Mouse (Mus musculus) embryonic facial prominence, embryonic 11.5 days (tissue): ENCODE measurements around the gene Rtf1. TPM values are rescaled to one million over a fixed set of nuclear protein-coding genes. Genes with fewer than 3 reads are reported as not detected.
A peak's percentile ranks its signal among the peaks of the same experiment; 100 is the strongest.
"Not testable (repeated sequence)": the region's sequence is repeated elsewhere in the genome, so short reads cannot be mapped to it uniquely, and the experiment has no call there.

ENCODE experiments used
- ATAC-seq: fragments of 200-750 bp; cut with Nextera tagmentation; replicated peaks from 2 replicates; pipeline ENCODE4 v1.8.0; 2017; ENCODE audit warnings: low read depth; ENCODE audit not compliant: insufficient number of reproducible peaks, low FRiP score, low TSS enrichment
- DNase-seq: peaks from one replicate; pipeline ENCODE4 v3.0.0-alpha.2; 2015; ENCODE audit warnings: low spot score
- H3K27ac ChIP-seq: fragments of 300-500 bp; sonication (generic); replicated peaks from 2 replicates; pipeline ENCODE4 v1.5.1; 2014; ENCODE audit warnings: mild to moderate bottlenecking, low read depth, low read length, control low read depth
- H3K27me3 ChIP-seq: fragments of 300-500 bp; sonication (generic); 2 replicates; pipeline ENCODE4 v1.6.1; 2014; ENCODE audit warnings: mild to moderate bottlenecking, low read length, moderate library complexity, mixed read lengths; ENCODE audit not compliant: control insufficient read depth, insufficient read depth
- H3K36me3 ChIP-seq: fragments of 300-500 bp; sonication (generic); replicated peaks from 2 replicates; pipeline ENCODE4 v1.6.1; 2014; ENCODE audit warnings: low read depth, mild to moderate bottlenecking, low read length, moderate library complexity, mixed read lengths; ENCODE audit not compliant: control insufficient read depth, insufficient read depth
- H3K4me1 ChIP-seq: fragments of 300-500 bp; sonication (generic); 2 replicates; pipeline ENCODE4 v1.6.1; 2014; ENCODE audit warnings: low read length, mixed read lengths; ENCODE audit not compliant: control insufficient read depth, insufficient read depth
- H3K4me2 ChIP-seq: fragments of 300-500 bp; sonication (generic); 2 replicates; pipeline ENCODE4 v1.6.1; 2014; ENCODE audit warnings: low read depth, mild to moderate bottlenecking, control low read depth, low read length, moderate library complexity
- H3K4me3 ChIP-seq: fragments of 300-500 bp; sonication (generic); 2 replicates; pipeline ENCODE4 v1.5.1; 2014; ENCODE audit warnings: low read depth, low read length, control low read depth
- H3K9ac ChIP-seq: fragments of 300-500 bp; sonication (generic); replicated peaks from 2 replicates; pipeline ENCODE4 v1.6.1; 2014; ENCODE audit warnings: mild to moderate bottlenecking, control low read depth, low read length
- H3K9me3 ChIP-seq: fragments of 300-500 bp; sonication (generic); replicated peaks from 2 replicates; pipeline ENCODE4 v1.6.1; 2016; ENCODE audit warnings: mild to moderate bottlenecking, low read length, inconsistent platforms, mixed read lengths; ENCODE audit not compliant: control insufficient read depth
- WGBS: fragments of 180-500 bp; shearing (Covaris S2); extraction: QIAGEN DNeasy Blood & Tissue Kit; methylation state at CpG from one replicate; pipeline ENCODE4 v1.1.7; 2014; 5-methylcytosine and 5-hydroxymethylcytosine counted together
- polyA plus RNA-seq: library from polyadenylated mRNA; unstranded; fragments of >200 nt; fragmentation: Nextera tagmentation; extraction: Ambion mirVana; gene quantifications from 2 replicates; pipeline ENCODE4 v1.2.1, GENCODE M21; 2014

The Rtf1 gene
- polyA plus RNA-seq, result 33.0 and 38.4 TPM in 2 replicates

DNA sequence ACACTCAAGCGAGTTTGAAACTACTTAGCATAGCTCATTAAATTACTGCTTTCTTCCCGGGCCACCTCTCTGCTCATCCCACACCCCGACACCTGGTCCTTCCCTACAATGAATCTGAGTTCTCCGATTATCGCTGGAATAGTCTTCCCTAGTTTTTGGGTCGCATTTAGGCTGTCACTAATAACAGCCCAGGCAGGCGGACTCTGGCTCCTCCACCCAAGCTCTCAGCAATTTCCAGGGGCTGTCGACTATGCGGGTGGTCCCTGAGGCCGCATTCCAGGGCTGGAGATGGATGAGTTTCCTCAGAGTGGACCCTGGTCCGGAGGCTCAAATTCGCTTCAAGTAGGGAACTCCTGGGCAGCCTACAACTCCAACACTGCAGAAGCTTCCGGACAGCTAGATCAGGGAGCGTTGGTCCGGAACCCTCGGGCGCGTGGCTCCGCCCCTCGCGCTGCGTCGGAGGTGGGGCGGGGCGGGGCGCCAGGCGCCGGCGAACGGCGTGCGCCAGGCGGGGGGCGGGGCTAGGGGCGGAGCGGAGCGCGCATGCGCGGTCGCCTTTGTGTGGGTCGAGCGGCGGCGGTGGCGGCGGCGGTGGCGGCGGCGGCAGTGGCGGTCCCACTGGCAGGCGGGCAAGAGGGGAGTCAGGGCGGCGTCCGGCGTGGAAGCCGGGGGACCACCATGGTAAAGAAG, at the start of gene Rtf1:
Rtf1 (plus strand) TSS at position 544 of the 690 bp plus-strand sequence.
- Histone ChIP-seq H3K9ac (peak within 1 kb of the TSS; percentile 97), H3K27me3 (no peaks in the 10 kb centered on the region), H3K4me2 (peak within 1 kb of the TSS; percentile 70), H3K27ac (peak within 1 kb of the TSS; percentile 43), H3K4me3 (peak within 1 kb of the TSS; percentile 99), H3K36me3 (no peaks in the 10 kb centered on the region), H3K4me1 (no peaks in the 10 kb centered on the region), H3K9me3 (no peaks in the 10 kb centered on the region)
- ATAC-seq (peak; percentile 92), DNase-seq (peak; percentile 94)
- under 1% methylated on average over 39 of the region's 58 CpGs for WGBS

DNA sequence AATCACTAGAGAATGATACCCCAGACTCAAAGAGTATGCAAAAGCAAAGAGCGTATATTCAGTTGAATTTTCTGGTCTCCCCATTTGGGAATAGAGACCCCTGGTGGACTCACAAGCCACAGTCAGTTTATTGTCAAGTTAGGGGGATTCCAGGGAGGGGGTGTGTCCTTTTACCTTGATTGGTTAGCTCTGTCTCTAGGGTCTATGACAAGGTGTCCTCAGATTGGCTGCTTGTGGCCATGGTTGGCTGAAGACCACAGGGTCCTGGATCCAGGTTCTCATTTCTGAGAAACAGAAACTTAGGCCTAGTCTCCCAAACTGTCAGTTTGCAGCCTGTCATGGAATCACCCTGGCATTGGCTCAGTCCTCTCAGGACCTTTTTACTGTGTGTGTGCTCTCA, 38.1 kb upstream of the Rtf1 start:
- DNase-seq, result peak; percentile 6
- Histone ChIP-seq H3K9me3 (no peaks in the 10 kb centered on the region), H3K27ac (no peak overlapping the region), H3K4me3 (no peak overlapping the region), H3K36me3 (peaks cover 15% of the 10 kb centered on the region), H3K4me2 (no peak overlapping the region), H3K4me1 (no peaks in the 10 kb centered on the region), H3K27me3 (no peaks in the 10 kb centered on the region), H3K9ac (no peak overlapping the region)
- no peak for ATAC-seq
- 87% methylated on average over 1 of the region's 1 CpGs for WGBS

DNA sequence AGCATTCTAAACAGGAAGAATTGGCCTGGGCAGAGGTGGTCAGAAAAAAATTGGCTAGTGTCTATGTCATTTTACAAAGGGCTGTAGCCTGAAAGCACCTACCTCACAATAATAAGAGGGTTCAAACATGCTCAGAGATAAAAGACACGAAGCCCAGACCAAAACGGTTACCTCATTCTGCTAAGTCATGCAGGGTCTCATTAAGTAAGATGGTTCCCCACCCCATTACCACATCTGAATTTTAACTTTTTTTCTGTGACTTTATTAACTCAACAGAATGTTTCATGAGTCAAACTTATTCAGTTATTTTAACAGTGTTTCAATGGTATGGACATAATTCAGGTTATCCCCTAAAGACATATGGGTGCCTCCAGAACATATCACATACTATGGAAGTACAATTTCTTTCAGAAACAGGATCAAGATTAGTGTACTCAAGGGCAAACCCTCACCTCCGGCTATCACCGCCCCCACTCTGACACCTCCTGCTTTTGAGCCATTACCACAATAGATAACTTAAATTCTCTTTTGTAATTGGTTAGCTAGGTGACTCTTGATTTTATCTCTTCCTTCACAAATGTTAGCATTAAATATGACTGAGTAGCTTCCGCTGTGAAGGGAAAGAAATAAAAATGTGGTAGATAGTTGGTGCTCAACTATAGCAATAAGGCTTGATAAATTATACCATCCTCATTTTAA, 33.5 kb upstream of the Rtf1 start:
- H3K4me3 ChIP-seq, result no peak overlapping the region
- H3K27me3 ChIP-seq, result no peaks in the 10 kb centered on the region
- DNase-seq (no peak), ATAC-seq (no peak)
- H3K4me2 ChIP-seq, result no peak overlapping the region
- H3K36me3 ChIP-seq, result peaks cover 20% of the 10 kb centered on the region
- no peak overlapping the region for H3K9ac ChIP-seq
- no peaks in the 10 kb centered on the region for H3K9me3 ChIP-seq
- H3K27ac ChIP-seq, result no peak overlapping the region
- H3K4me1 ChIP-seq, result no peaks in the 10 kb centered on the region
- 96% methylated on average over 5 of the region's 5 CpGs for WGBS

DNA sequence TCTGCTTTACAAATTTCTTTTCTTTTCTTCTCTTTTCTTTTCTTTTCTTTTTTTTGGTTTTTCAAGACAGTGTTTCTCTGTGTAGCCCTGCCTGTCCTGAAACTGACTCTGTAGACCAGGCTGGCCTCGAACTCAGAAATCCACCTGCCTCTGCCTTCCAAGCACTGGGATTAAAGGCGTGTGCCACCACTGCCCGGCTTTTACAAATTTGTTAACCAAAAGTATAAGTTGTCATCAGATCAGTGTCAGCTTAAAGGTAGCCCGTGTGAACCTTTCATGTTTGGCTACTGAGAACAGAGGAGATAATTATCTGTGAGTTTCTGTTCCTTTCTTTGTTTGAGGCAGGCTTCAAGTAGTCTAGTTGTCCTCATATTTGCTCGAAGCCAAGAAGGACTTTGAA, 30.6 kb upstream of the Rtf1 start:
- Histone ChIP-seq H3K27me3 (no peaks in the 10 kb centered on the region), H3K4me3 (no peak overlapping the region), H3K9me3 (no peaks in the 10 kb centered on the region), H3K4me1 (no peaks in the 10 kb centered on the region), H3K36me3 (peaks cover 20% of the 10 kb centered on the region), H3K27ac (no peak overlapping the region), H3K4me2 (no peak overlapping the region), H3K9ac (no peak overlapping the region)
- WGBS, result 92% methylated on average over 5 of the region's 5 CpGs
- no peak for DNase-seq
- no peak for ATAC-seq

DNA sequence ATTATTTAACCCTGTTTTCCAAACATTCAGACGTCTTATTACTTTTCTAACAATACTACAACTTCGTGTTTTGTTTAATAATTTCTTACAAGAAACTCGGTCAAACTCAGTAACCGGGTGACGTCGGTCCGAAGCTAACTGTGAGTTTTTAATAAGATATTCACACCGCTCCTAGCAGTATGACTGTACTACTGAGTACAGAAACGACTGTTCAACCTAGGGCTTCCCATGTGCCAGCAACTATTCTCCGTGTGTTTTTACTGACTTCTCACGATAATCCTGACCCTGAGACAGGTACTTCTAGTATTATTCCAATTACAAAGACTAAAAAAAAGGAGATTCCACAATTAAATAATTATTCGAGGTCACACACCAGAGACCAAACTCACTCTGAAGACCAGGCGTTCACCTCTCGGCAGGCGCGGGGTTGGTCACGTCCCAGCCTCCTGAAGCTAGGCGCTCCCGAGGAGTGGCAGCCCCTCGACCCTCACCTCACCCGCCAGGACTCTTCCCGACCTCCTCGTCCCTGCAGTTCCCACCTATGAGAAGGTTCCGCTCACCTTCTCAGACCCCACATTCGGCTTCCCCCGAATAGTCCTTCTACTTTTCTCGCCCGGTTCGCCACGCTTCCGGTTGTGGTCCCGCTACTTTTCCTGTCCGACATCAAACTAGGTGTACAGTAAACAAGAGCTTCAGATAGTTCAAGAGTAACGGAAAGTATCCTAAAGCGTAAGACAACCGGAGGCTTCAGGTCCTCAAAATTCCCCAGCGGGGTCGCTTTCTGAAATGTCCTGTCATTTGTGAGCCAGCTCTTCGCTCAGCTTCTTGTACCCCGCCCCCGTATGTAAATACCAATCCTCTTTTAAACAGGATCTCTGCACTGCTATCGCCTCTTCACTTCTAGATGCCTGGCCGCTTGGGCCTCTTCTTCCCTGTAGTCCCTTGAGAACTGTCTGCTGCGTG, 12.4 kb upstream of the Rtf1 start, which contains the start of gene Ndufaf1:
Ndufaf1 (minus strand) TSS at position 608 of the 963 bp plus-strand sequence.
- H3K36me3 ChIP-seq, result no peaks in the 10 kb centered on the region; the same call in none of the 2 replicates
- peak within 1 kb of the TSS; percentile 68 for H3K9ac ChIP-seq
- H3K27me3 ChIP-seq, result no peaks in the 10 kb centered on the region
- H3K4me1 ChIP-seq, result no peaks in the 10 kb centered on the region
- ATAC-seq (peak; percentile 83), DNase-seq (peak; percentile 86)
- H3K9me3 ChIP-seq, result no peaks in the 10 kb centered on the region
- 1% methylated on average over 44 of the region's 44 CpGs for WGBS
- peak within 1 kb of the TSS; percentile 30 for H3K4me2 ChIP-seq
- H3K4me3 ChIP-seq, result peak within 1 kb of the TSS; percentile 60
- H3K27ac ChIP-seq, result no peak within 1 kb of the TSS

DNA sequence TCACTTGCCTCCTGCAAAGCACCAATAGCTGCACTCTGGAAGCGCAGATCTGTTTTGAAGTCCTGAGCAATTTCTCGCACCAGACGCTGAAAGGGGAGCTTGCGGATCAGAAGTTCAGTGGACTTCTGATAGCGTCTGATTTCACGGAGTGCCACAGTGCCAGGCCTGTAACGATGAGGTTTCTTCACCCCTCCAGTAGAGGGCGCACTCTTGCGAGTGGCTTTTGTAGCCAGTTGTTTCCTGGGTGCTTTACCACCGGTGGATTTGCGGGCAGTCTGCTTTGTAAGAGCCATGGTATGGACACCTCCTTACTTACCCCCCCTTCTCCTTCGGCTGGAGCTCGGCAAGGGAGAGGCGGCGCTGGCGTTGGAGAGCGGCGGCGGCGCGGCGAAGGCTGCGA, 9.1 kb upstream of the Rtf1 start:
- H3K4me2 ChIP-seq, H3K4me3 ChIP-seq, H3K27me3 ChIP-seq, H3K9ac ChIP-seq, ATAC-seq, H3K36me3 ChIP-seq, H3K4me1 ChIP-seq, H3K27ac ChIP-seq, DNase-seq, H3K9me3 ChIP-seq: not testable (repeated sequence)
- 71% methylated on average over 18 of the region's 23 CpGs for WGBS

DNA sequence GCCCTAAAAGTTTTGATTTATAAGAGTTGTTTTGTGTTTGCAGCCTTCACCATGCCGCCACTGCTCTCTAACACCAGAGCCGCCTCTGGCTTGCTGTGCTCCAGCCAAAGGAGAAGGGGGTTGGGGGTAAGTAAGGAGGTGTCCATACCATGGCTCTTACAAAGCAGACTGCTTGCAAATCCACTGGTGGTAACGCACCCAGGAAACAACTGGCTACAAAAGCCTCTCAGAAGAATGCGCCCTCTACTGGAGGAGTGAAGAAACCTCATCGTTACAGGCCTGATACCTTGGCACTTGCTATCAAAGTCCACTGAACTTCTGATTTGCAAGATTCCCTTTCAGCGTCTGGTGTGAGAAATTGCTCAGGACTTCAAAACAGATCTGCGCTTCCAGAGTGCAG, 5.9 kb upstream of the Rtf1 start:
- Histone ChIP-seq H3K27ac (no peak overlapping the region), H3K9ac (no peak overlapping the region), H3K4me3 (no peak overlapping the region), H3K9me3 (no peaks in the 10 kb centered on the region), H3K4me2 (no peak overlapping the region), H3K36me3 (no peaks in the 10 kb centered on the region), H3K4me1 (no peaks in the 10 kb centered on the region), H3K27me3 (no peaks in the 10 kb centered on the region)
- WGBS, result 19% methylated on average over 7 of the region's 7 CpGs
- DNase-seq (peak; percentile 68), ATAC-seq (no peak)
